Mouse (Mus musculus) splenic B cell, adult 2 months (primary cell): ENCODE measurements around the gene Klf12.
A peak's percentile ranks its signal among the peaks of the same experiment; 100 is the strongest.

Experiments
- DNase-seq: peaks from one replicate; pipeline ENCODE4 v3.0.0-alpha.2; 2011; ENCODE audit warnings: low read depth, low spot score
- H3K27me3 ChIP-seq: 2 replicates; pipeline ENCODE4 v1.6.1; 2012; ENCODE audit warnings: mild to moderate bottlenecking, low read length, moderate library complexity, mixed read lengths; ENCODE audit not compliant: control insufficient read depth, poor library complexity, insufficient read depth, severe bottlenecking
- H3K36me3 ChIP-seq: 2 replicates; pipeline ENCODE4 v1.6.1; 2012; ENCODE audit warnings: mild to moderate bottlenecking, low read length, moderate library complexity, mixed read lengths; ENCODE audit not compliant: control insufficient read depth, poor library complexity, insufficient read depth, severe bottlenecking

Klf12 gene

GRCm38 (mm10) chr14:100282651-100283050, 1.8 kb downstream of the Klf12 start:
- no peaks in the 10 kb centered on the region for H3K36me3 ChIP-seq
- no peak for DNase-seq
- H3K27me3 ChIP-seq, result no peaks in the 10 kb centered on the region; the same call in 1 of the 2 replicates

DNA sequence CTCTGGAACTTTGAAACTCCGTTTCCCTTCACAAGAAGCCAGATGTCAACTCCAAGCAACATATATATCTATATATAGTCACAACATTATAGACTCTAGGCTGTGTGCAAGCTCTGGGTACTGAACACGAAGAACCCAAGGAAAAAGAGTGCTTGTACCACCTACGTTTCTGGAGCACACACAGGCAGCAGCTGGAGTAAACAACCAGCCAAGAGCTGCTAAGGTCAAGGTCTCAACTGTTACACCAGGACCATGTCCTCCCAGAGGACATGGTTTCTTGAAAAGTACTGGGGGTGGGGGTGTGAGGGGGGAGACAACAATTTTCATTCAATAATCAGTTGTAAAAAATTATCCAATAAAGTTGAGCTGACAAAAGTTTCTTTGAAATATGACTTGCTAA, 2.7 kb downstream of the Klf12 start:
- H3K27me3 ChIP-seq, result no peaks in the 10 kb centered on the region; the same call in 1 of the 2 replicates
- H3K36me3 ChIP-seq, result no peaks in the 10 kb centered on the region
- DNase-seq, result no peak

DNA sequence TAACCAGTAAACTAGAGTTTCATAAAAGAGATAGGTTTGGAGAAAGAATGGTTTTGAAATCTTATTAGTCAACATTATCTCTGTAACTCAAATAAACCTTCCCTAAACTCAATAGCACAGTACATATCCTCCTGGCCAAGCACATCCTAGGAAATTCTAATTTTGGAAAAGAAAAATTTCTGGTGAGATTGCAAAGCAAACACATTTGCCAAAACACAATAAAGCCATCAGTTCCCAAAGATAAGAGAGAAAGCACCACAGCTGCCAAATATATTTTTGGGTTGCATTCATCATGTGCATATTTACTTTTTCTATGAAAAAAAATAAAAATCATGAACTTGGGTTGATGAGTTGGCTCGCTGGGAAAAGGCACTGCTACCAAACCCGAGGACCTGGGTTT, 10.3 kb downstream of the Klf12 start:
- H3K36me3 ChIP-seq, result no peaks in the 10 kb centered on the region
- no peak for DNase-seq

GRCm38 (mm10) chr14:100260531-100260930, 23.9 kb downstream of the Klf12 start:
- Histone ChIP-seq H3K36me3 (no peaks in the 10 kb centered on the region), H3K27me3 (no peaks in the 10 kb centered on the region)
- DNase-seq, result peak; percentile 11

More for the DNA sequence above, 10.3 kb downstream of the Klf12 start:
- H3K27me3 ChIP-seq, result no peaks in the 10 kb centered on the region

GRCm38 (mm10) chr14:100243046-100243445, 41.4 kb downstream of the Klf12 start:
- Histone ChIP-seq H3K27me3 (no peaks in the 10 kb centered on the region), H3K36me3 (no peaks in the 10 kb centered on the region)
- DNase-seq, result no peak

GRCm38 (mm10) chr14:100239874-100240273, 44.6 kb downstream of the Klf12 start:
- DNase-seq, result no peak

DNA sequence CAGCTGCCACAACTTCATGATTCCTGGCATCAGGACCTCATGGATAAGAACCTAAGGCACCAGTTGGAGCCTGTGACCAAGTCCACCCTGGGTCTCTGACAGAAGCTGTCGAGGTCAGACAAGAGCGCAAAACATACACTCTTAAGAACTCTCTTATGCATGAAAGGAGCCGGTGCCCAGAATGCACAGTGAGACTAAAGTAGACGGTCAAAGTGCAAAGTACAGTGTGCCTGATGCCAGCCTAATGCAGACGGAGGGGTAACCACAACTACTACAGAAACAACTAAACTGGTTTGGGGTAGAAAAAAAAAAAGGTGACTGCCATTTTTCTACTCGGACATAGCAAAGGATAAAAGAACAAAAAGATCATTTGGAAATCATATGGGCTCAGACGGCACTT, 47.7 kb downstream of the Klf12 start:
- no peak for DNase-seq
- no peaks in the 10 kb centered on the region for H3K27me3 ChIP-seq
- no peaks in the 10 kb centered on the region for H3K36me3 ChIP-seq

More at GRCm38 (mm10) chr14:100239874-100240273, 44.6 kb downstream of the Klf12 start:
- Histone ChIP-seq H3K27me3 (no peaks in the 10 kb centered on the region), H3K36me3 (no peaks in the 10 kb centered on the region)

DNA sequence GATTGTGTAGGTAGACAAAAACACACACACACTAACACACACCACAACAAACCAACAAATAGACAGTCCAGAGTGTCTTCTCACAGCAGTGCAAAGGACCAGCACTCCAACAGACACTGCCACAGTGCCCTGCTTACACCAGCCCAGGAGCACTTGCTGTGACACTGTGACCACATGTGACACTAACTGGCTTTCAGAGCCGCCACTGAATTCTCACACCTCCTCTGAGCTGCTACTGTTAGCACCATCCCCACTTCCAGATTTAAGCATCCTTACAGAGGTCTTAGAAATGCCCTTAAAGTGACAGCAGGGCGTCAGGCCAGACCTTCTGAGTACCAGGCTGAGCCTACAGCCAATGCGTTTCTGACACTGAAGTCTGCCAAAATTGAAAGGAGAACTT, 48.7 kb downstream of the Klf12 start:
- no peak for DNase-seq
- H3K27me3 ChIP-seq, result no peaks in the 10 kb centered on the region
- no peaks in the 10 kb centered on the region for H3K36me3 ChIP-seq

- H3K27me3 ChIP-seq, result no peaks in the 10 kb centered on the region
- DNase-seq, result no peak
Measured at GRCm38 (mm10) chr14:100231384-100231783, 53.1 kb downstream of the Klf12 start.

DNA sequence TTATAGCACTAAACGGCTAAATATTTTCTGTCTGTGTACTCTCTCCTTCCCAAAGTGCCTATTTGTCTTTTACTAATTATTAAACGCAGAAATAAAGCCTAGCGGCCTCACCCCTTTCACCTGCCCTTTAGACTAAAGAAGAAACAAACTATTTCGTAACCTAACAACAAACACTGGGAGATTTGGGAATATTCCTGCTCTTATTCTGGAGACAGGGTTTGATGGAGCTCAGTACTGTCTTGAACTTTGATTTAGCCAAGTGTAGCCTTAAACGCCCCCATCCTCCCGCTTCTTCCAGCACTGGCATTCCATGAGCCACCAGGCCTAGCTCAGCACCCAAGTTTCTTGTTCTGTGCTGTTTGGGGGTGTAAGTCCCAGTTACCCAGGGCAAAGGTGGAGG, 56.4 kb downstream of the Klf12 start:
- no peak for DNase-seq
- H3K27me3 ChIP-seq, result no peaks in the 10 kb centered on the region
- no peaks in the 10 kb centered on the region for H3K36me3 ChIP-seq

More at GRCm38 (mm10) chr14:100231384-100231783, 53.1 kb downstream of the Klf12 start:
- no peaks in the 10 kb centered on the region for H3K36me3 ChIP-seq

DNA sequence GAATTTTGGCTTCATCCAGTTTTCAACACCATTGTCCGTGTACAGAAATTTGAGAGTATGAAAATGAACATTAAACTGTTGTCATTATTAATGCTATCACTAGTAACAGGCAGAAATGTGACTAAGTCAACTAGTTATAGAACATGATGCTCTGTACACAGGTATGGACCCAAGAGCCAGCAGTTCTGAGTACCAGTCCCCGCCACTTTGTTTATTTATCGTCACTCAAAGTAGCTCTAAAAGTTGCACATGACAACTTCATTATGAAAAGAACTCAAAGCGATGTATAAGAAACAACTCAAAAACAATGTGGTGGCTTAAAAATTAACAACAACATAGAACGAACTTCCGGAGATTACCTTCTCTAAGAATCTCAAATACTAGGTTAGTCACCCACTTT, 56.8 kb downstream of the Klf12 start:
- H3K27me3 ChIP-seq, result no peaks in the 10 kb centered on the region
- no peaks in the 10 kb centered on the region for H3K36me3 ChIP-seq
- DNase-seq, result no peak

DNA sequence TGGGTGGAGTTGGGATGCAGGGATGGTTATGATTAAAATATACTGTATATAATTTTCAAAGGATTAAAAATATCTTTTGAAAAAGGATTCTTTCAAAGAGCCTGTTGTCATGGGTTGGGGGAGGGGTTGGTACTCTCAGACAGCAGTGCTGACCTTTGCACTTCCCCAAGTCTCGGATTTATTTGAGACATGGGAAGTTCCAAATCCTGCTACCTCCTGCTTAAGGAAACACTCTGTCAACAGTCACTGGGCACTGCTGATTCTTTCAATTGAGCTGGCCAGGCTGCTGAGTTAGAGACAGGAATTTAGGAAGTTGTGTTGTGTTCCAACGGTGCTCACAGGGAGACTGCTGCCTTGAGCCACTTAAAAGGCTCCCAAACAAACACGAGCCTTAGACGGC, 60.3 kb downstream of the Klf12 start:
- DNase-seq, result no peak
- Histone ChIP-seq H3K36me3 (no peaks in the 10 kb centered on the region), H3K27me3 (no peaks in the 10 kb centered on the region)

DNA sequence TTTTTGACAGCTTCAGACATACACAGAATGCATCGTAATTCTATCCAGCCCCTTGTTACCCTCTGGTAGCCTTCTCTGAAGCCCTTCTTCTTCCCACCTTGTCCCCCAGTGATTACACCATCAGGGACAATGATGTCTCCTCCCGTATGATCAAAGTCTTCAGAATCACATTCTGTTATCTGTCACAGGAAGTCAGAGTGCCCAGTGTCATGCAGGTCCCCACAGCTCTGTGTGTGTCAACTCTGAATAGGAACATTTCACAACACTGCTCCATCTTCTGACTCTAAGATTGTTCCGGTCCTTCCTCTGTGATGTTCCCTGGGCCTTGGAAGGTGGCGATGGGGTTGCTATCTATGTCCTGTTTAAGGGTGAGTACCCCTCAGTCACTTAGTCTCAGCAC, 62.2 kb downstream of the Klf12 start:
- no peaks in the 10 kb centered on the region for H3K36me3 ChIP-seq
- DNase-seq, result no peak
- H3K27me3 ChIP-seq, result no peaks in the 10 kb centered on the region

DNA sequence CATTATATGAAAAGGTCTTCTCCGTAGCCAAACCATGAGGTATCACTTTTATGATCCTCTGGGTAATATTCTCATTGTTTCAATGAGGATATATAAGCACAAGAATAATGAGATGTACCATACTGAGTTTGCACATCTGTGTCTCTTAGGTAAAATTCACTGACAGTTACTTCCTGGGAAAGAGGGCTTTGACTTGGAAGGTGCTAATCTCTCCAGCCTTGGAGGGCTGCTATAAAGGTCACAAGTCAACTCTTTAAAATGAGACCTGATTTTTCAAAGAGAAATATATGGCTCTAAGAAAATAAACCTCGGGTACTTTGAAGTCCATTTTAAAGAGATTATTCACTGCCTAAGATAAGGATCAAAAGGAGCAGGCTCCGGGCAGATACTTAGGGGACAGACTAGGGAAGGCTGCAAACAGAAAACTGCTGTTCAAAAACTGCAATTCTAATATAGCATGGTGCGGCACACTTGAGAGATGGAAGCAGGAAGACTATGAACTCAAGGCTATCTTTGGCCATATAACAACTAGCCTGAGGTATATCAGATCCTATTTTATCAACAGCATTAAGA, 69.2 kb downstream of the Klf12 start:
- Histone ChIP-seq H3K36me3 (no peaks in the 10 kb centered on the region), H3K27me3 (no peaks in the 10 kb centered on the region)
- no peak for DNase-seq

DNA sequence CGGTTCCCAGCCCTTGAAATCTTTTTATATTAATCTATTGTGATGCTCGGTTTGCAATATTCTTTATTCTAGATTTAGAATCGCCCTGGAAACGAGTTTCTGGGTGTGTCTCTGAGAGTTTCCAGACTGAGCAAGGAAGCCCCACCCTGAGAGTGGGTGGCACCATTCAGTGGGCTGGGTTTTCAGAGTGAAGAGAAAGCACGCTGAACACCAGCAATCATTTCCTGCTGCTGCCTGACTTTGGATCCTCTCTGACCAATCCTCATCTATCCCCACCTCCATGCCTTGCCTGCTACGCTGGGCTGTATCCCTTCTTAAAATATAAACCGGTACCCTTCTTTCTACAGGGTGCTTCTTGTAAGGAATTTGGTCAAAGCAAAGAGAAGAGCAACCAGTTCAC, 71.4 kb downstream of the Klf12 start:
- peak; percentile 52 for DNase-seq
- no peaks in the 10 kb centered on the region for H3K27me3 ChIP-seq

DNA sequence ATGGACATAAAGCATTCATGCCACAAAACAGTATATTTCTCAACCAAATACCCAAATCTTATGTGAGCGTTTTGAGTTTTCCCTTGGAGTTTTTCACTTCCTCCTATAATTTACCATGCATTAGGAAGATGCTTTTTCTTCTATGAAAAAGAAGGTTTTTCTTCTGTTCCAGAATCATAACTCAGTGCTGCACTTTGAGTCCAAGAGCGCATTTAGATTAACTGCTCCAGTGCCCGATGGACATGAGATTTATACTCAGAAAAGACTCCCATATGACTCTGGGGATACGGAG, 72.7 kb downstream of the Klf12 start:
- DNase-seq, result no peak
- no peaks in the 10 kb centered on the region for H3K36me3 ChIP-seq
- no peaks in the 10 kb centered on the region for H3K27me3 ChIP-seq

More for the DNA sequence above, 71.4 kb downstream of the Klf12 start:
- no peaks in the 10 kb centered on the region for H3K36me3 ChIP-seq
